Mouse (Mus musculus): ENCODE results near the gene Ets2.

DNA sequence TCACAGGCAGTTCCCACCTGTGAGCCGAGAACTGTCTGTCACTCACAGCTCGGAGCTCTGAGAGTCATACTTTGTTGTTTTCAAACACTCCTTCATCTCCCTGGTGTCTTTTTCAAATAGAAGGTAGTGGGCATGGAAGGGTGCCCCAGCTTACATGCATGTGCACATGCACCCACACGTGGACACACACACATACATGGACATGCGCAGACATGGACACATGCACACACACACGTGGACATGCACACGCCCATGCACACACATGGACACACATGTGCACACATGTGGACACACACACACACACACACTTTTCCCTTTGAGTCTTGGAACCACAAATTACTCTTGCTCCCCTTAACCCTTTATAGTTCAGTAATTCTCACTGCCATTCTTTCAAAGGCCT lies 8.3 kb downstream of the Ets2 start:
- TF ChIP-seq CTCF (IDR thresholded peaks at IDR 0.05; ENCODE audit: borderline replicate concordance, insufficient read depth, low read length), result no peak
- no peak for TF ChIP-seq POLR2A (IDR thresholded peaks at IDR 0.05; ENCODE audit: low read depth, low read length)
